Mouse (Mus musculus) lung, adult 2 months (tissue): ENCODE measurements around the gene Gpr3. TPM values are rescaled to one million over a fixed set of nuclear protein-coding genes. Genes with fewer than 3 reads are reported as not detected.

Experiments
- DNase-seq: peaks from one replicate; pipeline ENCODE4 v3.0.0; 2022
- H3K4me1 ChIP-seq: fragments of 200-500 bp; 2 replicates; pipeline ENCODE4 v1.6.1; 2011; ENCODE audit warnings: low read length; ENCODE audit not compliant: control insufficient read depth, insufficient read depth
- H3K4me3 ChIP-seq: fragments of 200-500 bp; replicated peaks from 2 replicates; pipeline ENCODE3; 2011; ENCODE audit warnings: low read depth, mild to moderate bottlenecking, control low read depth, low read length; ENCODE audit errors: extremely low read depth
- CTCF ChIP-seq: fragments of 200-500 bp; IDR thresholded peaks from 2 replicates; pipeline ENCODE4 v1.5.1; 2011; ENCODE audit warnings: mild to moderate bottlenecking, low read length, control low read depth; ENCODE audit not compliant: insufficient read depth
- POLR2A ChIP-seq: fragments of 200-500 bp; IDR thresholded peaks from 2 replicates; pipeline ENCODE4 v1.6.1; 2011; ENCODE audit warnings: low read depth, mild to moderate bottlenecking, control low read depth, low read length, borderline replicate concordance; ENCODE audit errors: extremely low read depth
- WGBS: fragments of 180-500 bp; shearing (Covaris S2); methylation state at CpG from one replicate; pipeline ENCODE4 v1.1.7; 2018; 5-methylcytosine and 5-hydroxymethylcytosine counted together
- polyA plus RNA-seq: library from polyadenylated mRNA; depleted of rRNA; stranded (reverse); fragments of >200 nt; gene quantifications from 2 replicates; pipeline ENCODE4 v1.2.3, GENCODE M21; 2012

Gpr3 gene
- polyA plus RNA-seq, 1 experiment = 0.18 TPM

DNA sequence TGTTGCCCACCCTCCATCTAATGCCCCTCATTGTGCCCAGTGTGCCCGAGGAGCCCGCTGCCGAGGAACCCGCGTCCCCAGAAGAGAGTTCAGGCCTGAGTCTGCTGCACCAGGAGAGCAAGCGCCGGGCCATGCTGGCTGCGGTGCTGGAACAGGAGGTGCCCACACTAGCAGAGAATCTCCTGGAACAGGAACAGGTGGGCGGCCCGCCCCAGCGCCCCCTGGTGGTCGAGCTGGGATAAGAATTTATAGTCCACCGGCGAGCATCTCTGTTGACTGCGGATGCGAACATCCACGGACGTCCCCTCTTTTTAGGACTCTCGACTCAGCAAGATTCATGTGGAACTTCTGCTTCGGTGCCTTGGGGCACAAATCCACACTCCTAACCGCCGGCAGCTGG is 38.3 kb upstream of the Gpr3 start:
- 12% methylated on average over 22 of the region's 22 CpGs for WGBS
- peaks cover 5% of the 10 kb centered on the region; the same call in 1 of the 2 replicates for H3K4me1 ChIP-seq
- no peak overlapping the region for H3K4me3 ChIP-seq
- DNase-seq = peak; percentile 86
- no peak for TF ChIP-seq POLR2A
- peak; percentile 57 for TF ChIP-seq CTCF

DNA sequence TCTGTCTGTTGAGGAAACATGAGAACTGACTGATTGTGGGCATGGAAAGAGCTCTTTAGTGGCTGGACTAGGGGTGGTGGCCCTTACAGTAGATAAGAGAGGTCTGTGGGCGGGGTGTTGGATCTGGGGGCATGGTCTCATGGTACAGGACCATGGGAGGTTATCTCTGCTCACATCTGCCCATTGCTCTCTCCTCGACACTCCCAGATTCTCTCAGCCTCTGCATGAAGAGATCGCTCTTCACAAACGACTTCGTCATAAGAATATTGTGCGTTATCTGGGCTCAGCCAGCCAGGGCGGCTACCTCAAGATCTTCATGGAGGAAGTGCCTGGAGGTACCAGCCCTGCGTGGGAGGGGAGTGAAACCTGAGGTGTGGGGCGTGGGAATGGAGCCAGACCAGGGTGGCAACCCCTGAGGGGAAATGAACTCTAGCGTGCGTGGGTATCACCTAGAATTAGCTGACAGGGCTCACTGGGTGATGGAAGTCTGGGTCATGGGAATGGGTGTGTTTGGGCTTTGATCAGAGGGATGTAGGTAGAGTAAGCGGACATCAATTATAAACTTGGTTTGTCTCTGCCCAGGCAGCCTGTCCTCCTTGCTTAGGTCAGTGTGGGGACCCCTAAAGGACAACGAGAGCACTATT is 35.6 kb upstream of the Gpr3 start:
- WGBS = 77% methylated on average over 13 of the region's 13 CpGs
- no peak for DNase-seq
- no peak overlapping the region for H3K4me3 ChIP-seq
- peaks cover 7% of the 10 kb centered on the region for H3K4me1 ChIP-seq
- TF ChIP-seq POLR2A (no peak), CTCF (no peak)

DNA sequence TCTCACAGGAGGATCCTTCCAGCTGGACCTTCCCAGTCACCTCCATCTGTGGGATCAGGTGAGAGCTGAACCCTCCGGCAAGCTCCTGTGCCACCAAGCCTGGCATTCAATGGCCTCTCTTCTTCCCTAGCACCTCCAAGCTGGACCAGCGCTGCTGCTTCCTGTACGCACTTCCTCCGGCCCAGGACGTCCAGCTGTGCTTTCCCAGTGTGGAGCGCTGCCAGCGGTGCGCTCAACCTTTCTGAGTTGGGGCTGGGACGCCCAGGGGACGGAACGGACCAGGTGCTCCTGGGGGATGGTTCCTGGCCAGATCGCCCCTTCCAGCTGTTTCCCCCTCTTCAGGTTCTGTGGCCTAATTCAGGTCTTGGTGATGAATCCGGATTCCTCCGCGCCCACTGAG is 34.7 kb upstream of the Gpr3 start:
- Histone ChIP-seq H3K4me1 (peaks cover 11% of the 10 kb centered on the region), H3K4me3 (no peak overlapping the region)
- DNase-seq = no peak
- TF ChIP-seq CTCF (no peak), POLR2A (no peak)
- WGBS = 38% methylated on average over 15 of the region's 15 CpGs

DNA sequence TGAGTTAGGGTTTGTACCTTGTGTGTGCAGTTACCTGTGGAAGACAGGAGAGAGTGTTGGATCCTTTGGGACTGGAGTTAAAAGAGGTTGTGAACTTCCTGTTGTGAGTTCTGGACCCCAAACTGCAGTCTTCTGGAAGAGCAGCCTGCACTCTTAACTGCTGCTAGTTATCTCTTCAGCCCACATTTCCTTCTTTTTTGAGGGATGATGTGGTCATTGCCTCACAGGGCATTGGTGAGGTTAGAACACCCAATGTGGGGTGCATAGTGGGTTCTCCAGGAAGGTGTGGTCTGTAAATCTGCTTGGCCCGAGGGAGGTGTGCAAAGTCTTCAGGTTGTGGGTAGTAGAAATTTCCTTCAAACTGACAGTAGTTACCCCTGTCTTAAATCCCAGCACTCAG is 32.0 kb upstream of the Gpr3 start:
- 69% methylated on average over 1 of the region's 1 CpGs for WGBS
- Histone ChIP-seq H3K4me3 (no peak overlapping the region), H3K4me1 (peaks cover 11% of the 10 kb centered on the region)
- TF ChIP-seq POLR2A (no peak), CTCF (no peak)
- no peak for DNase-seq

DNA sequence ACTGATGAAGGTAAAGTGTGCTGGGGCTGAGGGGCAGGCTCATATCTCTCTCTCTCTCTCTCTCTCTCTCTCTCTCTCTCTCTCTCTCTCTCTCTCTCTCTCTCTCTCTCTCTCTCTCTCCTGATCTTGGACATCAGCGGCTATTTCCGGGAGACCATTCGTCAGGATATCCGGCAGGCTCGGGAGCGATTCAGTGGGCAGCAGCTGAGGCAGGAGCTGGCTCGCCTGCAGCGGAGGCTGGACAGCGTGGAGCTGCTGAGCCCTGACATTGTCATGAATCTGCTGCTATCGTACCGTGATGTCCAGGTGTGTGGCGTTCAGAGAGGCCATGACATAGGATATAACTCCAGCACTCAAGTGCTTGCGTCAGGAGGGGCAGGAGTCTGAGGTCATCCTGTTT is 31.2 kb upstream of the Gpr3 start:
- DNase-seq = no peak
- Histone ChIP-seq H3K4me3 (no peak overlapping the region), H3K4me1 (peaks cover 11% of the 10 kb centered on the region)
- 34% methylated on average over 13 of the region's 13 CpGs for WGBS
- TF ChIP-seq CTCF = no peak
- no peak for TF ChIP-seq POLR2A

DNA sequence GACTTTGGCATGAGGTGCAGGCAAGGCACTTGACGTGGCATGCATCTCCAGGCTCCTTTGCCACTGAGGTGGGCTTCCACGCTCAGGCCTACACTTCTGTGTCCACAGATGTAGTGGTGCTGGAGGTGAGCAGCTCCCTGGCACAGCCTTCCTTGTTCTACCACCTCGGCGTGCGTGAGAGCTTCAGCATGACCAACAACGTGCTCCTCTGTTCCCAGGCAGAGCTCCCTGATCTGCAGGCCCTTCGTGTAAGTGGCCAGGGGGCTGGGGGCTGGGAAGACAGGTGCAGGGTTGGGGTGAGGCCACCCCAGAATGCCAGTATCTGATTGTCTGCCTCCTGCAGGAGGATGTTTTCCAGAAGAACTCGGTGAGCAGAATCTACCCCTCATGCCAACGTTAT is 30.4 kb upstream of the Gpr3 start:
- no peak for DNase-seq
- Histone ChIP-seq H3K4me1 (peaks cover 11% of the 10 kb centered on the region), H3K4me3 (no peak overlapping the region)
- WGBS = 71% methylated on average over 9 of the region's 9 CpGs
- TF ChIP-seq POLR2A (no peak), CTCF (no peak)

DNA sequence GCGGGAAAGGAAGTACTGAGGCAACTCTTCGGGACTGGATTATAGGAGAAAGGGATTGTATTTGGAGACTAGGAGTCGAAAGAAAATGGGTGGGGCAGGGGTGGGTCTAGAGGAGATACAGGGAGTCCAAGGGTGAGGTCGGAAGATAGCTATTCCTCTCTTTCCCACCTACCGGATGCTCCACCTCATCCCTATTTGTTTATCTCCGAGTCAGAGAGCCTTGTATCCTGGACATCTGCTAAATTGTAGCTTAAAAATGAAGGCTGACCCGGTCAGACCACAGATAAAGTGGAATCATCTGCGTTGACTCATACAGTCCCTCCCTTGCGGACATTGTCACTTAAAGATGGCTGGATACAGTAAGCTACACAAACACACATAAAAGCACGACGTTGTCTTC is 29.6 kb upstream of the Gpr3 start:
- no peak for DNase-seq
- no peak for TF ChIP-seq CTCF
- WGBS = 18% methylated on average over 11 of the region's 11 CpGs
- Histone ChIP-seq H3K4me1 (peaks cover 8% of the 10 kb centered on the region), H3K4me3 (peak overlapping the region; percentile 52)

DNA sequence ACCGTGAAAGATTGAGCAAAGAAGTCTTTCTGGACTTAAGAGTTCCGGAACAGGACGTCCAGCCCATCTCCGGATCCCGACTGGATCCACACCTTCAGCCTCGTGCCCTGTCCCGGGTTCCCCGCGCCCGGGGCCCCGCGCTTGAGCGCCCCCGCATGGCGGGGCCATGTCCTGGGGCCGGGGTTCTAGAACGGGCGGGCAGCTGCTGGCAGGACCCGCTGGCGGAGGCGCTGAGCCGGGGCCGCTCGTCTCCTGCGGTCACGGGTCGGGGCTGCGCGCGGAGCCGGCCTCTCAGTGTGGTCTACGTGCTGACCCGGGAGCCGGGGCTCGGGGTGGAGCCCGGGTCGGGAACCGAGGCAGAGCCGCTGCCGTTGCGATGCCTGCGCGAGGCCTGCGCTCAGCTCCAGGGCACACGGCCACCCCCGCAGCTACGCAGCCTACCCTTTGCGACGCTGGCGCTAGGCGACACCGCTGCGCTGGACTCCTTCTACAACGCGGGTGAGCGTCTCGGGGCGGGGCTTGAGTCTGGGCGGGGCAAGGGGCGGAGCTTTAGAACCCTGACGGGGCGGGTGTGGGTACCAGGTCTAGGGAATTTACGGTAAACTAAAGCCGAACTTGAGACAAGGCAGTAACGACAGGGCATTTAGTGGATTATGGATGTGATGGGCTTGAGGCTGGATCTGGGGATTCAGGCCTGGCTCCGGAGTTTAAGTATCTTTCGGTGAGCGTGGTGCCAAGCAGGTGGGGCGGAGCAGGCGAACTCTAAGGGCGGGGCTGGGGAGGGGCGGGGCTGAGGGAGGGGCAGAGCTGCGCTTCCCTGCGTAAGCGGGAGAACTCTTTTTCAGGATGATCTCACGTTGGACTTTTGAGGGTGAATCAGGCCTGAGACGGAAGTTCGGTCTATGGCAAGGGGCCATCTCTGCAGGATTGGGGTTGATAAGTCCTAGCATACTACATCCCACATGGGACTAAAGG is 28.9 kb upstream of the Gpr3 start:
- under 1% methylated on average over 78 of the region's 78 CpGs for WGBS
- Histone ChIP-seq H3K4me1 (peaks cover 6% of the 10 kb centered on the region), H3K4me3 (peak overlapping the region; percentile 85)
- DNase-seq = peak; percentile 91
- TF ChIP-seq POLR2A (peak; percentile 99), CTCF (no peak)

DNA sequence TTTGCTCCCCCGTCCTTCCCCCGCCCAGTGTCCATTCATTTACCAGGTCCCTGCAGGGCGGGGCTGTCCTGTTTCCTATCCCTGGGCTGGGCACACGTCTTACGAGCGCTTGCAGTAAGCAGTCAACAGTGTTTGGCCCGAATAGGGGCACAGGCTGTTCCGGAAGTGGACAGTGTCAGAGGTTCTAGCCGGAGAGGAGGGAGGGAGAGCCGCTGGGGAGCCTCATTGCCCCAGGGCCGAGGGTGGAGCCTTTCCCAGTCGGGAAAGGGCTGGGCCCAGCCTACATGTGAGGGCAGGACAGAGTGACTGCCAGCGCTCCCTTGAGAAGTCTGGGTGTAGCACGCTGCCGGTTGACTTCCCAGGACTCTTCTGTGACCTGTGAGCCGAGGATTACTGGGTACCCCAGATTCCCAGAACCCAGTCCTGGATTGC is 28.2 kb upstream of the Gpr3 start, which contains the start of gene Map3k6:
TSS of gene Map3k6 (plus strand) at position 329 of the 432 bp plus-strand sequence.
- DNase-seq = peak; percentile 82
- H3K4me3 ChIP-seq = peak within 1 kb of the TSS; percentile 85
- TF ChIP-seq POLR2A (peak; percentile 99), CTCF (no peak)
- H3K4me1 ChIP-seq = peaks cover 6% of the 10 kb centered on the region
- 4% methylated on average over 16 of the region's 16 CpGs for WGBS
